Mouse (Mus musculus) retina, embryonic 14.5 days (tissue): ENCODE measurements around the gene Epha1.

Experiments used
- DNase-seq: peaks from one replicate; pipeline ENCODE4 v3.0.0-alpha.2; 2015; ENCODE audit warnings: low spot score

Epha1 gene

GRCm38 (mm10) chr6:42324482-42325267, 48.4 kb downstream of the Epha1 start, which contains the start of gene Fam131b:
Gene Fam131b (minus strand): TSS chr6:42324643.
- DNase-seq, result peak; percentile 70

DNA sequence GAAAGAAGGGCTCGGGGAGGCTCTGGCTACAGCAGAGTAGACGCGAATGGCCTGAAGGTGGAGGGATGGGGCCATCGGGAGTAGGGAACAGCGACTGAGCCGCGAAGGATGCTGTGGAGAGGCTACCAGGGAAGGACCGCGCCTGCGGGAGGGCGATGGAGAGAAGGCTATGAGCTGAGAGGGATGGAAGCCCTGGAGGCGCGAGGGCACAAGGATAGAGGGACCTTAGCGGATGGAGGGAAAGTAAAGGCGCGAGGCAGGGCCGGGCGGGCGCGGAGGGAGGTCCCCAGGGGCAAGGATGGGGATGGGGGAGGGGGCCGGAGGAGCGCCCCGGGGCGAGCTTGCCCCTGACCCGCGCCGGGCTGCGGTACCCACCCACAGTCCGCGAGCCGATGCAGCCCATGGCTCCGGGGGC, 49.0 kb downstream of the Epha1 start:
- peak; percentile 57 for DNase-seq

DNA sequence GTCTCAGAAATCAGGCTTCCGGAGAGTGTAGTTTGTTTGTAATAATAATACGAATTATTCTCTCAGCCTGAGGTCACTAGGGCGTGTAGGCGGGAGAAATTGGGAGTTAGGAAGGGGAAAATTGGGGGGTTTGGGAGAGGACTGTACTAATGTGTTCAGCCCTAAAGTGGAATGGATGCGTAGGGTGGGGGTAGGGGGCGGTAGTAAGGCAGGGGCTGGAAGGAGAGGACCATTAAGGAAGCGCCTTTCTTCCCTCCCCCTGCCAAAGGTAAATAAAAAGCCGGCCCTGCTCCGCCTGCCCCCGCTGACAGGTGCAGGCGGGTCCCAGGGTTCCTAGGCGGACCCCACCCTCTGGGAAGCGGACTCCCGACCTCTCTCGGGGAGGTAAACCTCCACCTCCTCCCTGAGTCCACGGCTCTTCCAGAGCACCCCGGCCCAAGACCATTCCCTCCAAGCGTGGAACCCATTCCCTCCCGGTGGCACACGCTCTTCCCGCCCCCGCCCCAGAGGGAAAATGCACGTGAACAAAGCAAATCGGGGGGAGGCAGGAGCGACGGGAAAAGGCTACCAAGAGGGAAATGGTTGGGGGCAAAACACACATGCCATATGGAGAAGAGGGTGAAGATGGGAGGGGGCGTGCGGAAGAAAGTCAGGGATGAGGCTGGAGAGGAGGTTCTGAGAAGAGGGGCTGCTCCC, 49.5 kb downstream of the Epha1 start:
- DNase-seq, result no peak

DNA sequence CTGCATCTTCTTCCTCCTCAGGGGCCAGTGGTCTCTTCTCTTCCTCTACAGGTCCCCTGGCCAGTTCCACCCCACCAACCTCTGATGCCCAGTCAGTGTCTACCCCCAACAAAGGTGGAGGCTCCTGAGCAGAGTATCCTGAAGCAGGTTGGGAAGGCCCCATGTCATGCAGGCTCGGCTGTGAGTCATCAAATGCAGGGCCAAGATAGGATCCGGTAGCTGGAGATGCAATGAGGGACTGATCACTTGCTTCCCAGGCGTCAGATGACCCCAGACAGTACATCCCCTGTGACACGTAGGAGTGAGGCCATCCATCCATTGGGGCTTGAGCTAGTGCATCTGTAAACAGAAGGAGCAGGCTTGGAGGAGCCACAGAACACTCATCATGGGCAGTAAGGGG, 54.8 kb downstream of the Epha1 start:
- no peak for DNase-seq

GRCm38 (mm10) chr6:42310427-42311053, 62.5 kb downstream of the Epha1 start:
- no peak for DNase-seq

DNA sequence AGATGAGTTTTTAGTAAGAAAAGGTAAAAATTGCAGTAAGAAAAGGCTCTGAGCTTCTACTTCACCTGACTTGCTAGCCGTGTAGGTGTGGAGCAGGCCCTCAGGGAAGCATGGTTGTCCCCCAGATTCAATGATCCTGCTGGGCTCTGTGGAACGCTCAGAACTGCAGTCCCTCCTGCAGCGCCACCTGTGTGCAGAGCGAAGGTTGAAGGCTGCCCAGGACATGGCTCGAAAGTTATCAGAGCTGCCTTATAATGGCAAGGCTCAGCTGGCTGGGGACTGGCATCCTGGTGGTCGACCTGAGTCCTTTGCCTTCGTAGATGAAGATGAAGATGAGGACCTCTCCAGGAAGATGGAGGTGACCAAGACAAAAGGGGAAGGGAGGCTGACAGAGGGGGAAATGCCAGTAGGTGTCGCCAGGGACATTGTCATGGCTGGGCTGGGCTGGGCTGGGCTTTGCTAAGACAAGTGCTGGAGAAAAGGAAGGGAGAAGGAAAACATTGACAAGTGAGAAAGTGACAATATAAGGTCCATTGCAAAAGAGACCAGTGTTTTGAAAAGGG, 63.2 kb downstream of the Epha1 start:
- DNase-seq, result peak; percentile 14
